Mouse (Mus musculus): ENCODE measurements around the gene Cry1. TPM values are rescaled to one million over a fixed set of nuclear protein-coding genes. Genes with fewer than 3 reads are reported as not detected.

The Cry1 gene
- polyA plus RNA-seq, 1 experiment from 2014 or later: 14.7 TPM

- no peak overlapping the region for H3K4me3 ChIP-seq (ENCODE audit: low read depth, low read length)
- H3K9me3 ChIP-seq (replicated peaks; ENCODE audit: control insufficient read depth, low read length): no peaks in the 10 kb centered on the region
- no peaks in the 10 kb centered on the region for H3K27me3 ChIP-seq (ENCODE audit: control insufficient read depth, insufficient read depth, low read length)
- H3K36me3 ChIP-seq (ENCODE audit: control insufficient read depth, insufficient read depth, low read length): 0 out of 2 replicates have a peak, but pooled peaks cover 3% of the 10 kb centered on the region
- no peak for ATAC-seq (replicated peaks; ENCODE audit: insufficient number of reproducible peaks, low FRiP score, low TSS enrichment)
- no peak overlapping the region for H3K4me2 ChIP-seq
- H3K9ac ChIP-seq (ENCODE audit: low read depth, low read length): no peak overlapping the region
- H3K4me1 ChIP-seq (ENCODE audit: control insufficient read depth, insufficient read depth, low read length): no peaks in the 10 kb centered on the region
- H3K27ac ChIP-seq (ENCODE audit: low read depth, low read length): no peak overlapping the region
- WGBS (ENCODE audit: insufficient replicate concordance): 80% methylated on average over 5 of the region's 5 CpGs
These were observed 35.6 kb downstream of the Cry1 start for GRCm38 (mm10) chr10:85149226-85149625.

GRCm38 (mm10) chr10:85146282-85146681 lies 38.6 kb downstream of the Cry1 start:
- H3K4me3 ChIP-seq (ENCODE audit: low read depth, low read length): no peak overlapping the region
- peaks cover 5% of the 10 kb centered on the region; the same call in 1 of the 2 replicates for H3K36me3 ChIP-seq (ENCODE audit: control insufficient read depth, insufficient read depth, low read length)
- WGBS (ENCODE audit: insufficient replicate concordance): 85% methylated on average over 14 of the region's 14 CpGs
- H3K9ac ChIP-seq (ENCODE audit: low read depth, low read length): no peak overlapping the region
- H3K4me1 ChIP-seq (ENCODE audit: control insufficient read depth, insufficient read depth, low read length): no peaks in the 10 kb centered on the region
- H3K27ac ChIP-seq (ENCODE audit: low read depth, low read length): no peak overlapping the region
- no peaks in the 10 kb centered on the region for H3K27me3 ChIP-seq (ENCODE audit: control insufficient read depth, insufficient read depth, low read length)
- no peak for ATAC-seq (replicated peaks; ENCODE audit: insufficient number of reproducible peaks, low FRiP score, low TSS enrichment)
- no peaks in the 10 kb centered on the region for H3K9me3 ChIP-seq (replicated peaks; ENCODE audit: control insufficient read depth, low read length)
- no peak overlapping the region for H3K4me2 ChIP-seq

DNA sequence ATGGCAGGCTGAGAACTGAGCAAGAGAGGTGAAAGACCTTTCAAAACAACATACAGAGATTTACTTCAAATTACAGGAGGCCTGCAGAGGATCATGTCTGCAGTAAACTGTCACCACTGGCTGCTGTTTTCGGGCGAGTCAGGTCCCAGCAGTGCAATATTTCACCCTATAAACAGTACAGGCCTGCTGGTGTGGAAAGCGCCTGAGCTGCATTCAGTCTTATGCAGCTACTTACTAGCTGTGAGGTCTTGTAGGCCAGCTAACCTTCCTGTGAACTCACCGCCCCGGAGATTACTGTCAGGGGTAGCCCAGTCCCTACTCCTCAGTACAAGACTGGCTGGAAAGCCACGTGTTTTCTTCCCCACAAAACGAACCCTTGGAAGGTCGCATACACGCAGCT lies 43.4 kb downstream of the Cry1 start:
- ATAC-seq (replicated peaks; ENCODE audit: insufficient number of reproducible peaks, low FRiP score, low TSS enrichment): no peak
- no peak overlapping the region for H3K9ac ChIP-seq (ENCODE audit: low read depth, low read length)
- no peak overlapping the region for H3K27ac ChIP-seq (ENCODE audit: low read depth, low read length)
- WGBS (ENCODE audit: insufficient replicate concordance): 72% methylated on average over 9 of the region's 9 CpGs
- H3K4me1 ChIP-seq (ENCODE audit: control insufficient read depth, insufficient read depth, low read length): no peaks in the 10 kb centered on the region
- H3K9me3 ChIP-seq (replicated peaks; ENCODE audit: control insufficient read depth, low read length): no peaks in the 10 kb centered on the region
- H3K36me3 ChIP-seq (ENCODE audit: control insufficient read depth, insufficient read depth, low read length): peaks cover 5% of the 10 kb centered on the region; the same call in 1 of the 2 replicates
- H3K4me2 ChIP-seq: no peak overlapping the region
- no peaks in the 10 kb centered on the region for H3K27me3 ChIP-seq (ENCODE audit: control insufficient read depth, insufficient read depth, low read length)
- H3K4me3 ChIP-seq (ENCODE audit: low read depth, low read length): no peak overlapping the region

GRCm38 (mm10) chr10:85136573-85136972 lies 48.3 kb downstream of the Cry1 start:
- no peak overlapping the region for H3K4me2 ChIP-seq
- H3K27ac ChIP-seq (ENCODE audit: low read depth, low read length): no peak overlapping the region
- H3K36me3 ChIP-seq (ENCODE audit: control insufficient read depth, insufficient read depth, low read length): no peaks in the 10 kb centered on the region
- ATAC-seq (replicated peaks; ENCODE audit: insufficient number of reproducible peaks, low FRiP score, low TSS enrichment): no peak
- no peak overlapping the region for H3K4me3 ChIP-seq (ENCODE audit: low read depth, low read length)
- 90% methylated on average over 6 of the region's 6 CpGs for WGBS (ENCODE audit: insufficient replicate concordance)
- H3K4me1 ChIP-seq (ENCODE audit: control insufficient read depth, insufficient read depth, low read length): no peaks in the 10 kb centered on the region
- no peaks in the 10 kb centered on the region for H3K27me3 ChIP-seq (ENCODE audit: control insufficient read depth, insufficient read depth, low read length)
- no peak overlapping the region for H3K9ac ChIP-seq (ENCODE audit: low read depth, low read length)
- no peaks in the 10 kb centered on the region for H3K9me3 ChIP-seq (replicated peaks; ENCODE audit: control insufficient read depth, low read length)

GRCm38 (mm10) chr10:85128453-85128852 lies 56.4 kb downstream of the Cry1 start:
- no peak overlapping the region; the same call in 1 of the 2 replicates for H3K9ac ChIP-seq (ENCODE audit: low read depth, low read length)
- no peak overlapping the region for H3K27ac ChIP-seq (ENCODE audit: low read depth, low read length)
- H3K27me3 ChIP-seq (ENCODE audit: control insufficient read depth, insufficient read depth, low read length): no peaks in the 10 kb centered on the region
- no peaks in the 10 kb centered on the region for H3K4me1 ChIP-seq (ENCODE audit: control insufficient read depth, insufficient read depth, low read length)
- 17% methylated on average over 7 of the region's 7 CpGs for WGBS (ENCODE audit: insufficient replicate concordance)
- H3K4me2 ChIP-seq: peak overlapping the region; percentile 67
- ATAC-seq (replicated peaks; ENCODE audit: insufficient number of reproducible peaks, low FRiP score, low TSS enrichment): no peak
- H3K9me3 ChIP-seq (replicated peaks; ENCODE audit: control insufficient read depth, low read length): no peaks in the 10 kb centered on the region
- peaks cover 2% of the 10 kb centered on the region; the same call in 1 of the 2 replicates for H3K36me3 ChIP-seq (ENCODE audit: control insufficient read depth, insufficient read depth, low read length)
- H3K4me3 ChIP-seq (ENCODE audit: low read depth, low read length): peak overlapping the region; percentile 72

- peak; percentile 99 for ATAC-seq (replicated peaks; ENCODE audit: insufficient number of reproducible peaks, low FRiP score, low TSS enrichment)
- WGBS (ENCODE audit: insufficient replicate concordance): 8% methylated on average over 20 of the region's 20 CpGs
- H3K27ac ChIP-seq (ENCODE audit: low read depth, low read length): no peak within 1 kb of the TSS
These were observed 57.2 kb downstream of the Cry1 start, which contains the start of gene Mterf2 for GRCm38 (mm10) chr10:85127395-85128287. Gene Mterf2, minus strand, starts transcription at chr10:85128027.

DNA sequence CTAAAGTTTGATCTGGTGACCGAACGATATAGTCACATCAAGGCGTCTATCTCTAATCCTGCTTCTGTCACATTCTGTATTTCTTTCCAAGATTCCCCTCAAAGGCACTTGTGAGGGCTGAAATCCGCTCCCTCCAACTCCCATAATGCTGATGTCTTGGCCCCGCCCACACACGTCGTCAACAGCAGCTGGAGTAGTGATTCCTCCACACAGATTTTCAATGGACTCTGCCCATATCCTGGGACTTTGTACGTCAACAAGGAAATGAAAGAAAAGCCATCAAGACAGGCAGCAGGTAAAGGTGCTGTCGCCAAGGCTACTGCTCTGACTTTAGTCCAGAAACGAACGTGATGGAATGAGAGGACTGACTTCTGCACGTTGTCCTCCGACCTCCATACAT lies 59.7 kb downstream of the Cry1 start:
- H3K4me3 ChIP-seq (ENCODE audit: low read depth, low read length): no peak overlapping the region
- WGBS (ENCODE audit: insufficient replicate concordance): 82% methylated on average over 13 of the region's 13 CpGs
- no peak for ATAC-seq (replicated peaks; ENCODE audit: insufficient number of reproducible peaks, low FRiP score, low TSS enrichment)
- no peak overlapping the region for H3K27ac ChIP-seq (ENCODE audit: low read depth, low read length)
- H3K27me3 ChIP-seq (ENCODE audit: control insufficient read depth, insufficient read depth, low read length): no peaks in the 10 kb centered on the region
- H3K36me3 ChIP-seq (ENCODE audit: control insufficient read depth, insufficient read depth, low read length): peaks cover 9% of the 10 kb centered on the region
- H3K9ac ChIP-seq (ENCODE audit: low read depth, low read length): no peak overlapping the region
- H3K4me2 ChIP-seq: no peak overlapping the region
- no peaks in the 10 kb centered on the region for H3K4me1 ChIP-seq (ENCODE audit: control insufficient read depth, insufficient read depth, low read length)
- no peaks in the 10 kb centered on the region for H3K9me3 ChIP-seq (replicated peaks; ENCODE audit: control insufficient read depth, low read length)

More at GRCm38 (mm10) chr10:85127395-85128287, 57.2 kb downstream of the Cry1 start, which contains the start of gene Mterf2:
- Histone ChIP-seq H3K4me2 (peak within 1 kb of the TSS; percentile 67), H3K9me3 (replicated peaks; ENCODE audit: control insufficient read depth, low read length) (no peaks in the 10 kb centered on the region), H3K4me3 (ENCODE audit: low read depth, low read length) (peak within 1 kb of the TSS; percentile 72), H3K9ac (ENCODE audit: low read depth, low read length) (peak within 1 kb of the TSS; percentile 77), H3K4me1 (ENCODE audit: control insufficient read depth, insufficient read depth, low read length) (no peaks in the 10 kb centered on the region), H3K27me3 (ENCODE audit: control insufficient read depth, insufficient read depth, low read length) (no peaks in the 10 kb centered on the region), H3K36me3 (ENCODE audit: control insufficient read depth, insufficient read depth, low read length) (peaks cover 2% of the 10 kb centered on the region; the same call in 1 of the 2 replicates)

DNA sequence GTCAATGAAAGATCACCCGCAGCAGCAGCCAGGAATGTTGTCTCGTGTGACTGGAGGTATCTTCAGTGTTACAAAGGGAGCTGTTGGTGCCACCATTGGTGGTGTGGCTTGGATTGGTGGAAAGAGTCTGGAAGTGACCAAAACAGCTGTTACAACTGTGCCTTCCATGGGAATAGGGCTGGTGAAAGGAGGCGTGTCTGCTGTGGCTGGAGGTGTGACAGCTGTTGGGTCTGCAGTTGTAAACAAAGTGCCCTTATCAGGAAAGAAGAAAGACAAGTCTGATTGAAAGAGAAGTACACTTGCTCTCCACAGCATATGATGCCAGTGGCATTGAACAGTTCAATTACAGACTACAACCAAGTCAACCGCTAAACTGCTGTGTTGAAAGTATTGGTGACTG lies 70.5 kb downstream of the Cry1 start:
- H3K36me3 ChIP-seq (ENCODE audit: control insufficient read depth, insufficient read depth, low read length): peaks cover 8% of the 10 kb centered on the region; the same call in 1 of the 2 replicates
- H3K9ac ChIP-seq (ENCODE audit: low read depth, low read length): no peak overlapping the region
- H3K27me3 ChIP-seq (ENCODE audit: control insufficient read depth, insufficient read depth, low read length): no peaks in the 10 kb centered on the region
- no peak overlapping the region for H3K27ac ChIP-seq (ENCODE audit: low read depth, low read length)
- 55% methylated on average over 4 of the region's 4 CpGs for WGBS (ENCODE audit: insufficient replicate concordance)
- H3K4me1 ChIP-seq (ENCODE audit: control insufficient read depth, insufficient read depth, low read length): no peaks in the 10 kb centered on the region
- ATAC-seq (replicated peaks; ENCODE audit: insufficient number of reproducible peaks, low FRiP score, low TSS enrichment): no peak
- H3K9me3 ChIP-seq (replicated peaks; ENCODE audit: control insufficient read depth, low read length): no peaks in the 10 kb centered on the region
- no peak overlapping the region for H3K4me2 ChIP-seq
- H3K4me3 ChIP-seq (ENCODE audit: low read depth, low read length): no peak overlapping the region
